ENCODE assay signal across 10 mouse cellular contexts in the genomic region with DNA sequence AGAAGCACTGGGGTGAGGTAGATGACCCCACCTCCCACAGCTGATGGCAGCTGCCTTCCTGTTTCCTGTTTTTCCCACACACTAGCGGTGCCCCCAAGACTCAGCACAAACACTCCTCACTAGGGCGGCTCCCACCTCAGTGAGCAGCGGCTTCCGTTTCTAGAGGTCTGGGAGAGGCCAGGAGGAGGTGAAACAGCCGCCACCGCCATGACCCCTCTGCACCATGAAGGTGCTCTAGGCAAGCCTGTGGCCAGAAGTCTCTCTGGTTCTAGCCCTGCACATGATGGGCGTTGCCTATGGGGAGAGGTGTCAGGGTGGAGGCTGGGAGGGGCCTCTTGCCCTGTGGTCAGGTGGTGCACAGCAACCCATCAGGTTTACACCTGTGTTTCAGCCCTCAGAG. TPM values are rescaled to one million over a fixed set of nuclear protein-coding genes. Genes with fewer than 3 reads are reported as not detected.
DNase-seq lines count a peak whose midpoint lies in the region; ATAC-seq and TF ChIP-seq lines count a peak whose summit lies in the region.
"Had no signal": no experiment of that assay in that cellular context is flagged by ENCODE, and none has a peak within 500 bp of the region (broad histone marks: within the 10 kb centered on the region; RNA-seq: fewer than 3 reads in every experiment).

No protein-coding gene starts in this region.

- ATAC-seq in lung, embryonic 14.5 days (ENCODE audit: insufficient read depth): peak; percentile 56
- ATAC-seq in midbrain, embryonic 13.5 days: no peak

- H3K36me3 ChIP-seq in lung, embryonic 14.5 days (ENCODE audit: insufficient read depth): peaks cover 37% of the 10 kb centered on the region; the same call in 1 of the 2 replicates
- H3K36me3 ChIP-seq in splenic B cell, adult 2 months (ENCODE audit: control insufficient read depth, insufficient read depth, low read length, poor library complexity, severe bottlenecking): peaks cover 6% of the 10 kb centered on the region
- peaks cover 27% of the 10 kb centered on the region for H3K36me3 ChIP-seq in midbrain, embryonic 13.5 days

- no peaks in the 10 kb centered on the region for H3K27me3 ChIP-seq in lung, embryonic 14.5 days (ENCODE audit: insufficient read depth, low read length)
- H3K27me3 ChIP-seq in splenic B cell, adult 2 months (ENCODE audit: control insufficient read depth, insufficient read depth, low read length, poor library complexity, severe bottlenecking): no peaks in the 10 kb centered on the region
- H3K27me3 ChIP-seq in midbrain, embryonic 13.5 days: no peaks in the 10 kb centered on the region

- no peaks in the 10 kb centered on the region for H3K4me1 ChIP-seq in lung, embryonic 14.5 days (ENCODE audit: insufficient read depth)
- H3K4me1 ChIP-seq in midbrain, embryonic 13.5 days (replicated peaks): no peaks in the 10 kb centered on the region

- H3K9ac ChIP-seq in lung, embryonic 14.5 days: no peak overlapping the region
- no peak overlapping the region for H3K9ac ChIP-seq in midbrain, embryonic 13.5 days (replicated peaks)

- intact Hi-C loops in heart, postnatal 25 days (cut with DNase I): loop anchor here (5.0 kb wide), 1 partner anchor 77 kb away; a partner anchor contains a TSS
- intact Hi-C loops in heart, postnatal 14 days (cut with DNase I): loop anchor here (5.0 kb wide), 3 partner anchors 77 to 157 kb away; a partner anchor contains a TSS

- H3K4me2 ChIP-seq in lung, embryonic 14.5 days: 0 out of 2 replicates have a peak overlapping the region, but pooled peaks have one; percentile 12
- no peak overlapping the region for H3K4me2 ChIP-seq in midbrain, embryonic 13.5 days (replicated peaks)

- peak; percentile 98 for DNase-seq in heart, adult 11 months
- no peak for DNase-seq in heart, postnatal 25 days (ENCODE audit: low spot score)
- peak; percentile 27 to 36 for DNase-seq in heart, postnatal 14 days
- peak; percentile 44 for DNase-seq in lung, embryonic 14.5 days
- peak; percentile 87 for DNase-seq in splenic B cell, adult 2 months (ENCODE audit: low read depth, low spot score)
- no peak for DNase-seq in urinary bladder, postnatal 10 days (ENCODE audit: low spot score)
- no peak for DNase-seq in cerebellum, postnatal 4 days (ENCODE audit: low spot score in 2 of 2)

- WGBS in lung, embryonic 14.5 days: 51% methylated on average over 7 of the region's 7 CpGs
- WGBS in midbrain, embryonic 13.5 days: 80% methylated on average over 7 of the region's 7 CpGs

- H3K9me3 ChIP-seq in lung, embryonic 14.5 days (ENCODE audit: low read depth, low read length): no peaks in the 10 kb centered on the region
- no peaks in the 10 kb centered on the region for H3K9me3 ChIP-seq in midbrain, embryonic 13.5 days

- H3K27ac ChIP-seq in lung, embryonic 14.5 days (ENCODE audit: low read depth): 0 out of 2 replicates have a peak overlapping the region, but pooled peaks have one; percentile 18
- no peak overlapping the region for H3K27ac ChIP-seq in midbrain, embryonic 13.5 days

- no peak for TF ChIP-seq CTCF in lung, embryonic 14.5 days (IDR thresholded peaks at IDR 0.05; ENCODE audit: low read depth)

- no peak overlapping the region for H3K4me3 ChIP-seq in lung, embryonic 14.5 days (ENCODE audit: low read depth, low read length)
- no peak overlapping the region for H3K4me3 ChIP-seq in midbrain, embryonic 13.5 days (replicated peaks)

RNA-seq across cellular contexts. Expression of a gene that starts 37.9 kb away (rescaled TPM):
- total RNA-seq in heart, postnatal 25 days (2021): not detected
- total RNA-seq in heart, postnatal 14 days (2021): not detected
- polyA plus RNA-seq in lung, embryonic 14.5 days (2014; fragmentation: Nextera tagmentation; extraction: Ambion mirVana): not detected in 2 replicates
- polyA plus RNA-seq in midbrain, embryonic 13.5 days (2015; fragmentation: Nextera tagmentation; extraction: Ambion mirVana): not detected in 2 replicates
- total RNA-seq: ES-E14 had no signal
- polyA plus RNA-seq: stomach, embryonic 14.5 days had no signal

Comparison
In these comparisons a context has a peak if more than half of its experiments do, and no peak if none do; other contexts are left out.
1. DNase-seq: peak in heart, adult 11 months (single experiment), heart, postnatal 14 days (2 of 2), lung, embryonic 14.5 days (single experiment) and splenic B cell, adult 2 months (single experiment); none in heart, postnatal 25 days (single experiment), urinary bladder, postnatal 10 days (single experiment) and cerebellum, postnatal 4 days (0 of 2).